Mouse (Mus musculus) small intestine, adult 2 months (tissue): ENCODE data around the gene Bcl2l13. TPM values are rescaled to one million over a fixed set of nuclear protein-coding genes. Genes with fewer than 3 reads are reported as not detected.

ENCODE experiments used
- H3K27ac ChIP-seq: fragments of 200-500 bp; 2 replicates; pipeline ENCODE4 v1.5.1; 2012; ENCODE audit warnings: low read depth, low read length, control low read depth, inconsistent platforms; ENCODE audit not compliant: insufficient read depth
- H3K27me3 ChIP-seq: fragments of 200-500 bp; 2 replicates; pipeline ENCODE4 v1.6.1; 2012; ENCODE audit warnings: mild to moderate bottlenecking, moderate library complexity, low read length, inconsistent platforms; ENCODE audit not compliant: control insufficient read depth, insufficient read depth
- H3K36me3 ChIP-seq: fragments of 200-500 bp; 2 replicates; pipeline ENCODE4 v1.6.1; 2012; ENCODE audit warnings: mild to moderate bottlenecking, low read length, control low read depth, inconsistent platforms; ENCODE audit not compliant: control insufficient read depth, insufficient read depth
- H3K4me1 ChIP-seq: fragments of 200-500 bp; 2 replicates; pipeline ENCODE4 v1.6.1; 2012; ENCODE audit warnings: low read length, inconsistent platforms, mixed read lengths; ENCODE audit not compliant: control insufficient read depth, insufficient read depth, insufficient read length
- H3K4me3 ChIP-seq: fragments of 200-500 bp; 2 replicates; pipeline ENCODE4 v1.5.1; 2012; ENCODE audit warnings: low read depth, mild to moderate bottlenecking, control low read depth, inconsistent platforms, low read length, moderate library complexity
- CTCF ChIP-seq: fragments of 200-500 bp; IDR thresholded peaks from 2 replicates; pipeline ENCODE4 v1.5.1; 2012; ENCODE audit warnings: low read depth, mild to moderate bottlenecking, control low read depth, inconsistent platforms, low read length, moderate library complexity, mixed read lengths; ENCODE audit not compliant: insufficient replicate concordance, insufficient read length; ENCODE audit errors: extremely low read depth
- POLR2A ChIP-seq: fragments of 200-500 bp; IDR thresholded peaks from 2 replicates; pipeline ENCODE4 v1.6.1; 2012; ENCODE audit warnings: low read depth, mild to moderate bottlenecking, control low read depth, inconsistent platforms, low read length, moderate library complexity
- WGBS: fragments of 180-500 bp; shearing (Covaris S2); methylation state at CpG from one replicate; pipeline ENCODE4 v1.1.7; 2018; 5-methylcytosine and 5-hydroxymethylcytosine counted together
- polyA plus RNA-seq: library from polyadenylated mRNA; depleted of rRNA; stranded (reverse); fragments of >200 nt; gene quantifications from 2 replicates; pipeline ENCODE4 v1.2.3, GENCODE M21; 2012

Bcl2l13 gene
- polyA plus RNA-seq, 1 experiment = 9.3 TPM

GRCm38 (mm10) chr6:120820144-120820543, 15.9 kb upstream of the Bcl2l13 start:
- TF ChIP-seq POLR2A (no peak), CTCF (no peak)
- WGBS = 74% methylated on average over 5 of the region's 5 CpGs
- Histone ChIP-seq H3K4me3 (no peak overlapping the region), H3K27ac (no peak overlapping the region), H3K4me1 (peaks cover 3% of the 10 kb centered on the region; the same call in 1 of the 2 replicates), H3K27me3 (no peaks in the 10 kb centered on the region), H3K36me3 (peaks cover 17% of the 10 kb centered on the region)

- no peak overlapping the region for H3K4me3 ChIP-seq
- TF ChIP-seq POLR2A = no peak
- TF ChIP-seq CTCF = no peak
- peaks cover 3% of the 10 kb centered on the region; the same call in 1 of the 2 replicates for H3K4me1 ChIP-seq
- 71% methylated on average over 1 of the region's 1 CpGs for WGBS
- no peak overlapping the region for H3K27ac ChIP-seq
- H3K36me3 ChIP-seq = peaks cover 17% of the 10 kb centered on the region
- no peaks in the 10 kb centered on the region for H3K27me3 ChIP-seq
These were observed 15.1 kb upstream of the Bcl2l13 start for GRCm38 (mm10) chr6:120820941-120821340.

GRCm38 (mm10) chr6:120821715-120822114, 14.3 kb upstream of the Bcl2l13 start:
- WGBS = 21% methylated on average over 5 of the region's 5 CpGs
- TF ChIP-seq CTCF (no peak), POLR2A (no peak)
- H3K27me3 ChIP-seq = no peaks in the 10 kb centered on the region
- H3K4me1 ChIP-seq = peaks cover 3% of the 10 kb centered on the region; the same call in 1 of the 2 replicates
- no peak overlapping the region for H3K27ac ChIP-seq
- peaks cover 17% of the 10 kb centered on the region for H3K36me3 ChIP-seq
- peak overlapping the region; percentile 10; the same call in 1 of the 2 replicates for H3K4me3 ChIP-seq

GRCm38 (mm10) chr6:120822307-120822928, 13.6 kb upstream of the Bcl2l13 start, which contains the start of gene Atp6v1e1:
TSS of gene Atp6v1e1 (minus strand) at chr6:120822793.
- peak within 1 kb of the TSS; percentile 73 for H3K4me3 ChIP-seq
- peaks cover 3% of the 10 kb centered on the region; the same call in 1 of the 2 replicates for H3K4me1 ChIP-seq
- peaks cover 14% of the 10 kb centered on the region for H3K36me3 ChIP-seq
- peak within 1 kb of the TSS; percentile 79 for H3K27ac ChIP-seq
- no peaks in the 10 kb centered on the region for H3K27me3 ChIP-seq
- under 1% methylated on average over 41 of the region's 41 CpGs for WGBS
- TF ChIP-seq POLR2A (peak; percentile 94), CTCF (no peak)

- H3K4me3 ChIP-seq = peak overlapping the region; percentile 8; the same call in 1 of the 2 replicates
- WGBS = 52% methylated on average over 10 of the region's 10 CpGs
- H3K27ac ChIP-seq = peak overlapping the region; percentile 58
- peaks cover 7% of the 10 kb centered on the region for H3K36me3 ChIP-seq
- H3K27me3 ChIP-seq = no peaks in the 10 kb centered on the region
- TF ChIP-seq CTCF = no peak
- no peak for TF ChIP-seq POLR2A
- peaks cover 3% of the 10 kb centered on the region; the same call in 1 of the 2 replicates for H3K4me1 ChIP-seq
These were observed 12.9 kb upstream of the Bcl2l13 start for GRCm38 (mm10) chr6:120822937-120823614.

GRCm38 (mm10) chr6:120830056-120830455, 6.0 kb upstream of the Bcl2l13 start:
- 53% methylated on average over 1 of the region's 1 CpGs for WGBS
- no peak overlapping the region for H3K4me3 ChIP-seq
- no peaks in the 10 kb centered on the region for H3K27me3 ChIP-seq
- H3K4me1 ChIP-seq = no peaks in the 10 kb centered on the region
- no peaks in the 10 kb centered on the region for H3K36me3 ChIP-seq
- H3K27ac ChIP-seq = no peak overlapping the region
- TF ChIP-seq POLR2A (no peak), CTCF (no peak)

GRCm38 (mm10) chr6:120830866-120831608, 5.0 kb upstream of the Bcl2l13 start:
- 74% methylated on average over 4 of the region's 4 CpGs for WGBS
- H3K4me3 ChIP-seq = no peak overlapping the region
- no peaks in the 10 kb centered on the region for H3K4me1 ChIP-seq
- no peak overlapping the region for H3K27ac ChIP-seq
- no peak for TF ChIP-seq POLR2A
- TF ChIP-seq CTCF = no peak
- H3K36me3 ChIP-seq = no peaks in the 10 kb centered on the region
- H3K27me3 ChIP-seq = no peaks in the 10 kb centered on the region
